Mouse (Mus musculus): ENCODE measurements around the gene Dennd1b.

DNA sequence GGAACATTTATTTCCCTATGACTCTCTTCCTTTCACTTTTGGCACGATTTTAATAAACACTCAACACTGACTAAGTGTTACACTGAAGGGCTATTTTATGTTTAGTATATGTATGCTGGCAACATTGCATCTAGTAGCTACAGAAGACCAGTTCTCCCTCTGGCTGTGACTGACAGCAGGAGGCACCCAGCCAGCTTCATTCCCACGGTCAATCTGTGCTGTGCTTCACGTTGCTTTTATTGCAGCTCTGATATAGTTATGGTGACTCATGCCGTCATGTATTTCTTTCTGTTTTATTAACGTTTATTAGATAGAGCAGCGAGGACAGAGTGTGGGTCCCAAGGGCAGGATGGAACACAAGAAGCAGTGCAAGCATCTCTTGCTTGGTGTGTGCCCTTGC lies 20.2 kb downstream of the Dennd1b start:
- TF ChIP-seq CTCF (IDR thresholded peaks at IDR 0.05; ENCODE audit: low read depth, low read length): no peak
- no peak for TF ChIP-seq POLR2A (IDR thresholded peaks at IDR 0.05; ENCODE audit: extremely low read depth, insufficient read depth, low read length)
